Mouse (Mus musculus) embryonic facial prominence, embryonic 15.5 days (tissue): ENCODE results near the gene Nrsn2. TPM values are rescaled to one million over a fixed set of nuclear protein-coding genes. Genes with fewer than 3 reads are reported as not detected.

Source experiments
- ATAC-seq: fragments of 200-750 bp; cut with Nextera tagmentation; 2 replicates; pipeline ENCODE4 v1.8.0; 2017; ENCODE audit warnings: low read depth, moderate TSS enrichment; ENCODE audit not compliant: insufficient number of reproducible peaks, low FRiP score, low TSS enrichment
- H3K27ac ChIP-seq: fragments of 300-500 bp; sonication (generic); replicated peaks from 2 replicates; pipeline ENCODE4 v1.5.1; 2015; ENCODE audit warnings: mild to moderate bottlenecking, inconsistent platforms
- H3K27me3 ChIP-seq: fragments of 300-500 bp; sonication (generic); 2 replicates; pipeline ENCODE4 v1.6.1; 2015; ENCODE audit warnings: inconsistent platforms
- H3K36me3 ChIP-seq: fragments of 300-500 bp; sonication (generic); 2 replicates; pipeline ENCODE4 v1.6.1; 2015; ENCODE audit warnings: mild to moderate bottlenecking, inconsistent platforms
- H3K4me1 ChIP-seq: fragments of 300-500 bp; sonication (generic); 2 replicates; pipeline ENCODE4 v1.6.1; 2015; ENCODE audit warnings: inconsistent platforms
- H3K4me2 ChIP-seq: fragments of 300-500 bp; sonication (generic); replicated peaks from 2 replicates; pipeline ENCODE4 v1.6.1; 2015; ENCODE audit warnings: mild to moderate bottlenecking, inconsistent platforms
- H3K4me3 ChIP-seq: fragments of 300-500 bp; sonication (generic); replicated peaks from 2 replicates; pipeline ENCODE4 v1.5.1; 2015; ENCODE audit warnings: mild to moderate bottlenecking, inconsistent platforms
- H3K9ac ChIP-seq: fragments of 300-500 bp; sonication (generic); 2 replicates; pipeline ENCODE4 v1.6.1; 2015; ENCODE audit warnings: inconsistent platforms
- H3K9me3 ChIP-seq: fragments of 300-500 bp; sonication (generic); replicated peaks from 2 replicates; pipeline ENCODE4 v1.6.1; 2016; ENCODE audit warnings: inconsistent platforms
- WGBS: fragments of 180-500 bp; shearing (Covaris S2); methylation state at CpG from one replicate; pipeline ENCODE4 v1.1.7; 2015; 5-methylcytosine and 5-hydroxymethylcytosine counted together
- polyA plus RNA-seq: library from polyadenylated mRNA; unstranded; fragments of >200 nt; fragmentation: Nextera tagmentation; extraction: Ambion mirVana; gene quantifications from 2 replicates; pipeline ENCODE4 v1.2.1, GENCODE M21; 2015

The Nrsn2 gene
- polyA plus RNA-seq, 1 experiment from 2014 or later: 1.0 TPM

- no peak overlapping the region for H3K4me2 ChIP-seq
- no peak overlapping the region for H3K9ac ChIP-seq
- 94% methylated on average over 14 of the region's 14 CpGs for WGBS
- H3K27me3 ChIP-seq: no peaks in the 10 kb centered on the region
- no peak overlapping the region for H3K27ac ChIP-seq
- ATAC-seq: no peak
- H3K36me3 ChIP-seq: peaks cover 82% of the 10 kb centered on the region
- H3K4me3 ChIP-seq: no peak overlapping the region
- H3K9me3 ChIP-seq: no peaks in the 10 kb centered on the region
- 0 out of 2 replicates have a peak, but pooled peaks cover 3% of the 10 kb centered on the region for H3K4me1 ChIP-seq
Observed at GRCm38 (mm10) chr2:152323971-152324370, 52.5 kb downstream of the Nrsn2 start.

- peaks cover 95% of the 10 kb centered on the region for H3K36me3 ChIP-seq
- no peaks in the 10 kb centered on the region for H3K9me3 ChIP-seq
- no peaks in the 10 kb centered on the region for H3K4me1 ChIP-seq
- H3K27me3 ChIP-seq: no peaks in the 10 kb centered on the region
- 91% methylated on average over 6 of the region's 6 CpGs for WGBS
- H3K4me3 ChIP-seq: no peak overlapping the region
- no peak overlapping the region for H3K4me2 ChIP-seq
- no peak for ATAC-seq
- no peak overlapping the region for H3K27ac ChIP-seq
- H3K9ac ChIP-seq: no peak overlapping the region
Observed at GRCm38 (mm10) chr2:152322198-152322597, 54.2 kb downstream of the Nrsn2 start.

- H3K4me2 ChIP-seq: no peak overlapping the region
- no peaks in the 10 kb centered on the region for H3K9me3 ChIP-seq
- H3K4me3 ChIP-seq: no peak overlapping the region
- no peaks in the 10 kb centered on the region for H3K4me1 ChIP-seq
- no peak for ATAC-seq
- 85% methylated on average over 5 of the region's 5 CpGs for WGBS
- H3K36me3 ChIP-seq: peaks cover 98% of the 10 kb centered on the region
- no peak overlapping the region for H3K27ac ChIP-seq
- H3K9ac ChIP-seq: no peak overlapping the region
- H3K27me3 ChIP-seq: no peaks in the 10 kb centered on the region
Observed at GRCm38 (mm10) chr2:152321558-152321957, 54.9 kb downstream of the Nrsn2 start.

Other genes starting within 250 kb of the Nrsn2 start
- 5.5 and 6.5 TPM in 2 replicates for gene Tcf15, start 233.1 kb downstream of the Nrsn2 start, polyA plus RNA-seq
- 87.0 and 87.5 TPM in 2 replicates for gene Csnk2a1, start 149.8 kb downstream of the Nrsn2 start, polyA plus RNA-seq
- 47.6 and 49.1 TPM in 2 replicates for gene Tbc1d20, start 82.8 kb downstream of the Nrsn2 start, polyA plus RNA-seq
- gene Rbck1, start 44.0 kb downstream of the Nrsn2 start, polyA plus RNA-seq: 91.3 and 94.1 TPM in 2 replicates
- gene Trib3, start 32.6 kb downstream of the Nrsn2 start, polyA plus RNA-seq: 3.9 and 6.5 TPM in 2 replicates
- 7.7 and 7.9 TPM in 2 replicates for gene Sox12, start 21.4 kb upstream of the Nrsn2 start, polyA plus RNA-seq
- 37.5 and 40.1 TPM in 2 replicates for gene Zcchc3, start 38.4 kb upstream of the Nrsn2 start, polyA plus RNA-seq
- 9.4 and 15.2 TPM in 2 replicates for gene 6820408C15Rik, start 38.9 kb upstream of the Nrsn2 start, polyA plus RNA-seq
- gene Defb23, start 88.0 kb upstream of the Nrsn2 start, polyA plus RNA-seq: not detected in 2 replicates
- not detected in 2 replicates for gene Defb20, start 100.4 kb upstream of the Nrsn2 start, polyA plus RNA-seq
- not detected in 2 replicates for gene Defb22, start 113.5 kb upstream of the Nrsn2 start, polyA plus RNA-seq
- not detected in 2 replicates for gene Defb26, start 135.1 kb upstream of the Nrsn2 start, polyA plus RNA-seq
- gene Defb28, start 141.6 kb upstream of the Nrsn2 start, polyA plus RNA-seq: not detected in 2 replicates
- not detected in 2 replicates for gene Defb29, start 163.5 kb upstream of the Nrsn2 start, polyA plus RNA-seq
- gene Gm17416, start 192.7 kb upstream of the Nrsn2 start, polyA plus RNA-seq: not detected in 2 replicates
- not detected in 2 replicates for gene Defb21, start 196.1 kb upstream of the Nrsn2 start, polyA plus RNA-seq
- not detected in 2 replicates for gene Defb19, start 203.7 kb upstream of the Nrsn2 start, polyA plus RNA-seq
- not detected in 2 replicates for gene Defb45, start 222.8 kb upstream of the Nrsn2 start, polyA plus RNA-seq
- not detected in 2 replicates for gene Defb36, start 227.7 kb upstream of the Nrsn2 start, polyA plus RNA-seq
- 1.5 and 3.4 TPM in 2 replicates for gene Defb25, start 246.4 kb upstream of the Nrsn2 start, polyA plus RNA-seq